Mouse (Mus musculus) hindbrain, embryonic 10.5 days (tissue): ENCODE measurements around the gene Bnc2. TPM values are rescaled to one million over a fixed set of nuclear protein-coding genes. Genes with fewer than 3 reads are reported as not detected.

Experiments
- DNase-seq: peaks from one replicate; pipeline ENCODE4 v3.0.0-alpha.2; 2017; ENCODE audit warnings: low spot score
- H3K27ac ChIP-seq: fragments of 300-500 bp; sonication (generic); 2 replicates; pipeline ENCODE4 v1.5.1; 2016; ENCODE audit warnings: mild to moderate bottlenecking, moderate library complexity
- H3K27me3 ChIP-seq: fragments of 300-500 bp; sonication (generic); 2 replicates; pipeline ENCODE4 v1.6.1; 2016; ENCODE audit warnings: mild to moderate bottlenecking; ENCODE audit not compliant: poor library complexity, insufficient read depth, severe bottlenecking
- H3K36me3 ChIP-seq: fragments of 300-500 bp; sonication (generic); 2 replicates; pipeline ENCODE4 v1.6.1; 2016; ENCODE audit warnings: mild to moderate bottlenecking, moderate library complexity
- H3K4me1 ChIP-seq: fragments of 300-500 bp; sonication (generic); replicated peaks from 2 replicates; pipeline ENCODE4 v1.6.1; 2016; ENCODE audit warnings: mild to moderate bottlenecking
- H3K4me3 ChIP-seq: fragments of 300-500 bp; sonication (generic); 2 replicates; pipeline ENCODE4 v1.5.1; 2016; ENCODE audit warnings: mild to moderate bottlenecking, moderate library complexity
- H3K9me3 ChIP-seq: fragments of 300-500 bp; sonication (generic); 2 replicates; pipeline ENCODE4 v1.6.1; 2016; ENCODE audit warnings: mild to moderate bottlenecking, moderate library complexity
- WGBS: fragments of 180-500 bp; shearing (Covaris S2); methylation state at CpG from one replicate; pipeline ENCODE4 v1.1.7; 2016; 5-methylcytosine and 5-hydroxymethylcytosine counted together
- polyA plus RNA-seq: library from polyadenylated mRNA; unstranded; fragments of >200 nt; fragmentation: Nextera tagmentation; extraction: Ambion mirVana; gene quantifications from 2 replicates; pipeline ENCODE4 v1.2.1, GENCODE M21; 2016

Bnc2 gene
- polyA plus RNA-seq, 1 experiment from 2014 or later, result 5.2 TPM

DNA sequence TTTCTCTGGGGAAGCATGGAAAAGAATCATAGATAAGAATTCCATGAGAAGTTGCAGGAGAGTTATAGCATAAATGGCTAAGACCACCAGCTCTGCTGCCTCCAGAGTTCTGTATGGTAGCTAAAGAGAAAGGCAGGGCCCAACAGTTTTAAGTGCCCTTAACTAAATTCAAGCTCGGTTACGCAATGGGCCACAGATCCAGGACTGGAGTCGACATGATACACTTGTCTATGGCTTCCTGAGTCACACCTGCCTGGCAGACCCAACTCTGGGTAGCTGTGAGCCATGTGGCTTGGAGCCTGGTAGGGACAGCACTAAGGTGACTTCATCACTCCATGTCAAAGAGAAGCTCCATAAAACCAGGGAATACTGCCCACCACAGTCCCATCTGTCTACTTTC, 53.3 kb downstream of the Bnc2 start:
- H3K4me1 ChIP-seq, result peaks cover 7% of the 10 kb centered on the region; the same call in 1 of the 2 replicates
- H3K9me3 ChIP-seq, result no peaks in the 10 kb centered on the region
- H3K36me3 ChIP-seq, result no peaks in the 10 kb centered on the region
- no peak for DNase-seq
- no peak overlapping the region for H3K4me3 ChIP-seq
- no peaks in the 10 kb centered on the region for H3K27me3 ChIP-seq
- no peak overlapping the region for H3K27ac ChIP-seq
- 91% methylated on average over 3 of the region's 3 CpGs for WGBS

DNA sequence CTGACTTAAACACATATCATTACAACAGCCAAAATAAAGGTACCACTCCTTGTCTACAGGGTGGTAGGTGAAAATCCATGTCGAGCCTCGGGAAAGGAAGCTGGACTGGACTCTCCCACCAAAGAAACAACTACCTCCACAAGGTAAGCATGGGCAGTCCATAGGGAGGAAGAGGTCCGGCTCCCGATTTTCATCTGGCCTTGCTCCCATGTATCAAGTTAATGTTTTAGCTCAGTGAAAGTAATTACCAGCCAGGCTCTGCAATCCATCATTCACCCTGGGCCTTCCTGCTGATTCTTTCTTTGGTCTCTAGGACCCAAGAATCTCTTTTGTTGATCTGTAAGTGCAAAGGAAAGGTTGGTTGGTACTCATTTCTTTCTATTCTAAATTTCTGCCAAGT, 65.2 kb downstream of the Bnc2 start:
- Histone ChIP-seq H3K27ac (no peak overlapping the region), H3K9me3 (no peaks in the 10 kb centered on the region), H3K27me3 (no peaks in the 10 kb centered on the region), H3K36me3 (no peaks in the 10 kb centered on the region), H3K4me1 (no peaks in the 10 kb centered on the region), H3K4me3 (no peak overlapping the region)
- DNase-seq, result no peak
- 74% methylated on average over 4 of the region's 4 CpGs for WGBS

GRCm38 (mm10) chr4:84604461-84604860, 70.6 kb downstream of the Bnc2 start:
- Histone ChIP-seq H3K27me3 (no peaks in the 10 kb centered on the region), H3K4me1 (no peaks in the 10 kb centered on the region), H3K9me3 (no peaks in the 10 kb centered on the region), H3K36me3 (no peaks in the 10 kb centered on the region), H3K4me3 (no peak overlapping the region), H3K27ac (no peak overlapping the region)
- DNase-seq, result no peak
- 81% methylated on average over 1 of the region's 1 CpGs for WGBS

DNA sequence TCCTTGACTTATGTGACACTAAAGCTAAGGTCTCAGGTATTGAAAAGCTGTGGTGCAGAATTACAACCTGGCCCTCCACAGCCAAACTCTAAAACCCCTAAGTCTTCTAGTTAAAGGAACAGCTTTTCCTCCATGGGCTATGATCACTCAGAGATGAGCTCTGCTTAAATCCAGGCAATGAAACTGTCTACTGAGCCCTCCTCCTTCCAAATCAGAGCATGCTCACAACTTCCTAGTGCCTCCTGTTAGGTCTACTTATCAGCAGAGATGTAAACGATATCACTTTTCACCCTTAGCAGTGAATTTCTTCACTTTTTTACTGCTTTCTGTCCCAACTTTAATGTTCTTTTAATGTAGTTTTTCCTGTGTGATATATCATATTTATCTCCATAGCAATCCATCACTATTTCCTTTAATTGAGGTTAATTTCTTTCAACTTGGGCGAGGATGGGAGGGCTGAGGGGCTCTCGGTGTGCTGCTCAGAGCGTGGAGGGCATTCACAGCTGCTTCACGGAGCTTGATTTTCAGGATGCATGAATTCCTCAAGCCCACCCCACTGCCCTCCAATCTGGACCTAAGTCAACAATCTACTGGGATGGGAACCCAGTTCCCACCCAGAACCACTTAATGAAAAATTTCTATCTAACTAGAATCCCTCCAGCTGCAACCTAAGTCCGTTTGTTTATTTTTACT, 94.7 kb downstream of the Bnc2 start:
- H3K4me3 ChIP-seq, result no peak overlapping the region
- WGBS, result 62% methylated on average over 6 of the region's 6 CpGs
- 0 out of 2 replicates have a peak, but pooled peaks cover 5% of the 10 kb centered on the region for H3K4me1 ChIP-seq
- H3K27ac ChIP-seq, result no peak overlapping the region
- H3K9me3 ChIP-seq, result no peaks in the 10 kb centered on the region
- no peak for DNase-seq
- H3K36me3 ChIP-seq, result no peaks in the 10 kb centered on the region
- no peaks in the 10 kb centered on the region for H3K27me3 ChIP-seq

- H3K4me3 ChIP-seq, result no peak overlapping the region
- no peaks in the 10 kb centered on the region for H3K36me3 ChIP-seq
- WGBS, result 95% methylated on average over 1 of the region's 1 CpGs
- H3K9me3 ChIP-seq, result no peaks in the 10 kb centered on the region
- no peaks in the 10 kb centered on the region for H3K27me3 ChIP-seq
- 0 out of 2 replicates have a peak, but pooled peaks cover 5% of the 10 kb centered on the region for H3K4me1 ChIP-seq
- no peak for DNase-seq
- H3K27ac ChIP-seq, result no peak overlapping the region
Measured at GRCm38 (mm10) chr4:84578296-84578695, 96.8 kb downstream of the Bnc2 start.

DNA sequence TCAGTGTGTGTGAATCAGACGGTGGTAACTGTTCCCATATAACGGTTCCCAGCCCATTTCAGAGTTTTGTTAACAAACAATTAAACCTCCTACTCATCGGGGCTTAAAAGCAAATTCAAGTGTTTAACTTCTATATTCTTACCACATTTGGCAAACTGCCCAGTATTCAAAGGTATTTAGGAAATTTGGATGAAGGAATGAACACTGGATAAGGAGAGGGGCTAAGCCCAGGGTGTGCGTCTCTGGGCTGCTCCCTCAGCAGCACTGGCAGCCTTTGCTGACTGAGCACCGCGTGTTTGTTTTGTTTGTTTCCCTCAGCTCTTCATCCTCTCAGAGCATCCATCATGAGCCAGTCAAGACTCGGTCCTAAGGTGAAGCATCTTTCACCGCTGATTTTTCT, 109.0 kb downstream of the Bnc2 start:
- no peaks in the 10 kb centered on the region for H3K36me3 ChIP-seq
- H3K4me3 ChIP-seq, result no peak overlapping the region
- H3K4me1 ChIP-seq, result no peaks in the 10 kb centered on the region
- WGBS, result 77% methylated on average over 8 of the region's 8 CpGs
- no peak overlapping the region for H3K27ac ChIP-seq
- no peaks in the 10 kb centered on the region for H3K9me3 ChIP-seq
- no peak for DNase-seq
- H3K27me3 ChIP-seq, result no peaks in the 10 kb centered on the region

DNA sequence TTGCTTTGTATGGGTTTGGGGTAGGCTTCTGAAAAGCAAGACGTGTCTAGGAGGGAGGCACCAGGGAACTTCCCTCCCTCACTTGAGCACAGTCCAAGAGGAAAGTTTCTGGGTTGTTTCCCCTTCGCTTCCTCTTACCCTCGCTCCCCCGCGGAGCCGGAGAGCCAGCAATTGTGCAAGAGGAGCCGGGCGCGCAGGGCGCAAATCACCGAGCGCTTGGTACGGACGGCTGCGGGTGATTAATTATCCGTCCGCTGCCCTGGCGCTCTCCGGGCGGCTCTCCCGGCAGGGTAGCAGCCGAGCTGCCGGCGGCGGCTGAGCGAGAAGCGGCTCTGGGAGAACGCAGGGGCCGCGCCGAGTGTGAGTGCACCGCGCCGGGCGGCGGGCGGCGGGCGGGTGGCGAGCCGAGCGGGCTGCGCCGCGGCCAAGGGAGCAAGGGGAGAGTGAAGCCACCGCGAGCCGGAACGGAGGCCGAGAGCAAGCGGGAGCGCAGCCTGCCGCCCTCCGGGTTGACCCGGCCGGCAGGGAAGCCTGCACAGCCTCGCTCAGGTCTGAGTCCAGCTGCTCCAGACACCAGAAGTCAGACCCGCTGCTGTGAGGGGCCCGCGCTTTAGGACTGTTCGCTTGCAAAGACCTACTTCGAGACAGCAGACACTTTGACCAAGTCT, 129.7 kb downstream of the Bnc2 start:
- H3K9me3 ChIP-seq, result no peaks in the 10 kb centered on the region
- peaks cover 48% of the 10 kb centered on the region for H3K27me3 ChIP-seq
- H3K4me1 ChIP-seq, result peaks cover 29% of the 10 kb centered on the region
- H3K36me3 ChIP-seq, result no peaks in the 10 kb centered on the region
- under 1% methylated on average over 62 of the region's 62 CpGs for WGBS
- peak; percentile 80 for DNase-seq
- peak overlapping the region; percentile 92 for H3K27ac ChIP-seq
- H3K4me3 ChIP-seq, result peak overlapping the region; percentile 62

- 31% methylated on average over 2 of the region's 2 CpGs for WGBS
- H3K4me3 ChIP-seq, result peak overlapping the region; percentile 62
- no peaks in the 10 kb centered on the region for H3K36me3 ChIP-seq
- peaks cover 32% of the 10 kb centered on the region for H3K4me1 ChIP-seq
- peaks cover 46% of the 10 kb centered on the region for H3K27me3 ChIP-seq
- no peak for DNase-seq
- no peak overlapping the region for H3K27ac ChIP-seq
- no peaks in the 10 kb centered on the region for H3K9me3 ChIP-seq
Measured at GRCm38 (mm10) chr4:84544646-84545045, 130.4 kb downstream of the Bnc2 start.

DNA sequence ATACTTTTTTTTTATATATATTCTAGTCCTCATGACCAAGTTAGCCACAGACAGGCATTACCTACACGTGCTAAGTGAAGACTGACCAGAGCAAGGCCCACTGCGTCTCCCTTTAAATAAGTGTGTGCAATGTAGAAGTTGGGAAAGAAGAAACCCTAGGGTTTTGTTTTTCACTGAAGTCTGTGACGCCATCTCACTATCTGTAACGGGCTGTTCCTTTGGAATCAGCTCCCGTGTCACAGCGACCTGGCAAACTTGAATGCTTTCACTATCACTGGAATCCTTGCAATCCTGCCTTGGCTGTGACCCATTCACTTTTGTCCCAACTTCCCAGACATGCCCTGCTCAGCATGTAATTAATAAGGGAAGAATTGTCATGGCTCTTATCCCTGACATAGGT, 134.5 kb downstream of the Bnc2 start:
- Histone ChIP-seq H3K36me3 (no peaks in the 10 kb centered on the region), H3K4me1 (peaks cover 6% of the 10 kb centered on the region; the same call in 1 of the 2 replicates), H3K27ac (no peak overlapping the region), H3K9me3 (no peaks in the 10 kb centered on the region), H3K27me3 (peaks cover 21% of the 10 kb centered on the region), H3K4me3 (no peak overlapping the region)
- no peak for DNase-seq
- WGBS, result 78% methylated on average over 6 of the region's 6 CpGs

- DNase-seq, result no peak
- H3K27me3 ChIP-seq, result peaks cover 19% of the 10 kb centered on the region
- 0 out of 2 replicates have a peak, but pooled peaks cover 3% of the 10 kb centered on the region for H3K4me1 ChIP-seq
- no peaks in the 10 kb centered on the region for H3K36me3 ChIP-seq
- no peak overlapping the region for H3K4me3 ChIP-seq
- 87% methylated on average over 8 of the region's 8 CpGs for WGBS
- H3K27ac ChIP-seq, result no peak overlapping the region
- no peaks in the 10 kb centered on the region for H3K9me3 ChIP-seq
Measured at GRCm38 (mm10) chr4:84539396-84539795, 135.7 kb downstream of the Bnc2 start.

DNA sequence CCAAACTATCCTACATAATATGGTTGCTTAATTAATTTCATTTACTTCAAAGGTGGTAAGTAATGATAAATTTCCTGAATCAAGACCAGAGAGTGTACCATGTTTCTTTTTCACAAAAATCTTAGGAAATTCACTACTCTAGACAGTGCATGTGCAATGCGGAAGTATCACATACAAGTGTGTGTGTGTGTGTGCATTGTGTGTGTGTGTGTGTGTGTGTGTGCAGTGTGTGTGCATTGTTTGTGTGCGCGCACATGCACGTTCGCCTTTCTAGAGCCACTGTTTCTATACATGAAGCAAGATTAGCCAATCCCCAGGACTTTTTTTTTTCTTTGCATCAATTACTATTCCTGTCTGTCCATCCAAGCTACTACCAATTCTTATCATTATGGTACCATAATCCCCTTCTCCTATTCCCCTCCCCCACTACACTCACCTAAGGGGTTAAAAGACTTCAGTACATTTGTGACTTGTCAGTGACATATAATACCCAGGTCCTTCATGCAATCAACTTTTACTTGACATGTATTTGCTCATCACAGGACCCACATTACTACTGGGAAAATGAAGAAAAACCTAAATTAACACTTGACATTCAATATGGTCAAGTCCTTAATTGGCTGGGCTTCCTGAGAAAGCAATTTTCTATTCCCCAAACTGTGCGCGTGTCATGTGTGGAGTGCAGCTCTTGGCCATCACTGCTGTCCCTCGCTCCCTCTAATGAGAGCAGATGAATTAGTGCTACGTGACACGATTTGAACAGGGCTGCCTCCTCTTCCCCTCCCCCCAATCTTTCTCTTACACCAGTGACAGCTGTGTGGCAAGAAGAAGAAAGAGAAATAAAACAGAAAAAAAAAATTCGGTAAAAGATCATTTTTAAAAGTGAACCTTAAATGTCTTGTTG, 145.9 kb downstream of the Bnc2 start:
- H3K27ac ChIP-seq, result no peak overlapping the region
- no peak for DNase-seq
- 65% methylated on average over 11 of the region's 11 CpGs for WGBS
- no peaks in the 10 kb centered on the region for H3K9me3 ChIP-seq
- no peak overlapping the region for H3K4me3 ChIP-seq
- no peaks in the 10 kb centered on the region for H3K36me3 ChIP-seq
- peaks cover 20% of the 10 kb centered on the region for H3K27me3 ChIP-seq
- H3K4me1 ChIP-seq, result peaks cover 39% of the 10 kb centered on the region

- H3K27ac ChIP-seq, result no peak overlapping the region
- WGBS, result 30% methylated on average over 2 of the region's 2 CpGs
- peaks cover 28% of the 10 kb centered on the region for H3K27me3 ChIP-seq
- no peak for DNase-seq
- peaks cover 47% of the 10 kb centered on the region for H3K4me1 ChIP-seq
- H3K4me3 ChIP-seq, result no peak overlapping the region
- no peaks in the 10 kb centered on the region for H3K9me3 ChIP-seq
- no peaks in the 10 kb centered on the region for H3K36me3 ChIP-seq
Measured at GRCm38 (mm10) chr4:84528358-84528757, 146.7 kb downstream of the Bnc2 start.
